22 mouse cellular contexts compared by ENCODE assay signal in genomic region chr5:140526754-140527153, GRCm38 (mm10). TPM values are rescaled to one million over a fixed set of nuclear protein-coding genes. Genes with fewer than 3 reads are reported as not detected.
DNase-seq lines count a peak whose midpoint lies in the region; ATAC-seq lines count a peak whose summit lies in the region.
"Had no signal": no experiment of that assay in that cellular context is flagged by ENCODE, and none has a peak within 500 bp of the region (broad histone marks: within the 10 kb centered on the region; RNA-seq: fewer than 3 reads in every experiment).

No protein-coding gene starts in this region.

- no peaks in the 10 kb centered on the region for H3K4me1 ChIP-seq in forebrain, embryonic 16.5 days (replicated peaks; ENCODE audit: control insufficient read depth, insufficient read depth, low read length)
- peaks cover 4% of the 10 kb centered on the region; the same call in 1 of the 2 replicates for H3K4me1 ChIP-seq in forebrain, embryonic 15.5 days
- no peaks in the 10 kb centered on the region for H3K4me1 ChIP-seq in midbrain, embryonic 11.5 days (ENCODE audit: control insufficient read depth, insufficient read depth, low read length)
- H3K4me1 ChIP-seq in midbrain, embryonic 15.5 days: no peaks in the 10 kb centered on the region
- no peaks in the 10 kb centered on the region for H3K4me1 ChIP-seq in midbrain, embryonic 14.5 days (ENCODE audit: control insufficient read depth, insufficient read depth, low read length)
- no peaks in the 10 kb centered on the region for H3K4me1 ChIP-seq in midbrain, embryonic 16.5 days (ENCODE audit: control insufficient read depth, insufficient read depth, low read length)
- H3K4me1 ChIP-seq: forebrain, embryonic 10.5 days; forebrain, embryonic 12.5 days had no signal

- H3K9ac ChIP-seq in forebrain, embryonic 16.5 days (replicated peaks; ENCODE audit: low read depth, low read length): no peak overlapping the region
- H3K9ac ChIP-seq in forebrain, embryonic 15.5 days (replicated peaks): no peak overlapping the region
- H3K9ac ChIP-seq in midbrain, embryonic 11.5 days (ENCODE audit: low read length): no peak overlapping the region
- no peak overlapping the region for H3K9ac ChIP-seq in midbrain, embryonic 15.5 days
- no peak overlapping the region for H3K9ac ChIP-seq in midbrain, embryonic 14.5 days (replicated peaks; ENCODE audit: low read length)
- no peak overlapping the region for H3K9ac ChIP-seq in midbrain, embryonic 16.5 days (ENCODE audit: low read depth, low read length)
- H3K9ac ChIP-seq: embryonic facial prominence, embryonic 13.5 days; embryonic facial prominence, embryonic 15.5 days; forebrain, embryonic 12.5 days had no signal

- H3K4me3 ChIP-seq in forebrain, embryonic 16.5 days (replicated peaks; ENCODE audit: low read length): no peak overlapping the region
- no peak overlapping the region for H3K4me3 ChIP-seq in forebrain, embryonic 15.5 days
- no peak overlapping the region for H3K4me3 ChIP-seq in midbrain, embryonic 11.5 days (ENCODE audit: low read depth, low read length)
- no peak overlapping the region for H3K4me3 ChIP-seq in midbrain, embryonic 15.5 days
- H3K4me3 ChIP-seq in midbrain, embryonic 14.5 days (replicated peaks; ENCODE audit: low read depth, low read length): no peak overlapping the region
- H3K4me3 ChIP-seq in midbrain, embryonic 16.5 days (ENCODE audit: low read depth, low read length): no peak overlapping the region
- H3K4me3 ChIP-seq: embryonic facial prominence, embryonic 13.5 days; embryonic facial prominence, embryonic 15.5 days; erythroblast, embryonic 14.5 days; forebrain, embryonic 10.5 days; forebrain, embryonic 12.5 days had no signal

- 0 out of 2 replicates have a peak, but pooled peaks have one; percentile 20 for ATAC-seq in forebrain, embryonic 16.5 days
- no peak for ATAC-seq in forebrain, embryonic 15.5 days (replicated peaks)
- ATAC-seq in midbrain, embryonic 11.5 days (ENCODE audit: low FRiP score): no peak
- ATAC-seq in midbrain, embryonic 15.5 days (replicated peaks): no peak
- no peak for ATAC-seq in midbrain, embryonic 14.5 days (ENCODE audit: low FRiP score, low TSS enrichment)
- ATAC-seq in midbrain, embryonic 16.5 days: no peak

- no peaks in the 10 kb centered on the region for H3K9me3 ChIP-seq in forebrain, embryonic 16.5 days (ENCODE audit: control insufficient read depth, low read length)
- H3K9me3 ChIP-seq in forebrain, embryonic 15.5 days: no peaks in the 10 kb centered on the region
- no peaks in the 10 kb centered on the region for H3K9me3 ChIP-seq in midbrain, embryonic 11.5 days (ENCODE audit: control insufficient read depth, low read length)
- no peaks in the 10 kb centered on the region for H3K9me3 ChIP-seq in midbrain, embryonic 15.5 days
- H3K9me3 ChIP-seq in midbrain, embryonic 14.5 days (ENCODE audit: control insufficient read depth, low read length): peaks cover 4% of the 10 kb centered on the region; the same call in 1 of the 2 replicates
- no peaks in the 10 kb centered on the region; the same call in 1 of the 2 replicates for H3K9me3 ChIP-seq in midbrain, embryonic 16.5 days (replicated peaks; ENCODE audit: control insufficient read depth, low read length, poor library complexity, severe bottlenecking)
- H3K9me3 ChIP-seq: embryonic facial prominence, embryonic 15.5 days; forebrain, embryonic 12.5 days had no signal

- 58% methylated on average over 2 of the region's 2 CpGs for WGBS in forebrain, embryonic 16.5 days
- 64% methylated on average over 2 of the region's 2 CpGs for whole genome bisulfite sequencing in forebrain, embryonic 15.5 days
- WGBS in midbrain, embryonic 11.5 days: 88% methylated on average over 2 of the region's 2 CpGs
- 57% methylated on average over 2 of the region's 2 CpGs for WGBS in midbrain, embryonic 15.5 days
- WGBS in midbrain, embryonic 14.5 days: 46% methylated on average over 2 of the region's 2 CpGs
- WGBS in midbrain, embryonic 16.5 days: 48% methylated on average over 2 of the region's 2 CpGs

- H3K27ac ChIP-seq in forebrain, embryonic 16.5 days (ENCODE audit: low read length): no peak overlapping the region
- no peak overlapping the region for H3K27ac ChIP-seq in forebrain, embryonic 15.5 days (replicated peaks)
- no peak overlapping the region for H3K27ac ChIP-seq in midbrain, embryonic 11.5 days (ENCODE audit: low read depth, low read length)
- no peak overlapping the region for H3K27ac ChIP-seq in midbrain, embryonic 15.5 days
- no peak overlapping the region for H3K27ac ChIP-seq in midbrain, embryonic 14.5 days (replicated peaks; ENCODE audit: low read depth, low read length)
- H3K27ac ChIP-seq in midbrain, embryonic 16.5 days (ENCODE audit: low read length): no peak overlapping the region
- H3K27ac ChIP-seq: embryonic facial prominence, embryonic 13.5 days; embryonic facial prominence, embryonic 15.5 days; forebrain, embryonic 10.5 days; forebrain, embryonic 12.5 days had no signal

- no peaks in the 10 kb centered on the region for H3K27me3 ChIP-seq in forebrain, embryonic 16.5 days (replicated peaks; ENCODE audit: control insufficient read depth, insufficient read depth, low read length)
- H3K27me3 ChIP-seq in forebrain, embryonic 15.5 days: no peaks in the 10 kb centered on the region
- no peaks in the 10 kb centered on the region for H3K27me3 ChIP-seq in midbrain, embryonic 11.5 days (ENCODE audit: control insufficient read depth, insufficient read depth, low read length)
- no peaks in the 10 kb centered on the region for H3K27me3 ChIP-seq in midbrain, embryonic 15.5 days (replicated peaks)
- no peaks in the 10 kb centered on the region for H3K27me3 ChIP-seq in midbrain, embryonic 14.5 days (ENCODE audit: control insufficient read depth, insufficient read depth, low read length)
- H3K27me3 ChIP-seq in midbrain, embryonic 16.5 days (ENCODE audit: control insufficient read depth, insufficient read depth, low read depth, low read length): no peaks in the 10 kb centered on the region
- H3K27me3 ChIP-seq: embryonic facial prominence, embryonic 13.5 days; embryonic facial prominence, embryonic 15.5 days; forebrain, embryonic 12.5 days had no signal

- DNase-seq in midbrain, embryonic 11.5 days (ENCODE audit: low spot score, missing footprints): peak; percentile 67
- peak; percentile 51 for DNase-seq in midbrain, embryonic 14.5 days
- DNase-seq: adrenal gland, adult 2 months; adrenal gland, postnatal 10 days; adrenal gland, postnatal 25 days; cerebellum, adult 11 months; cerebellum, adult 18-20 months; cerebellum, adult 8-10 months; cerebellum, adult 9-11 months; cerebellum, postnatal 14 days; cerebellum, postnatal 36 days; embryo, embryonic 11 days had no signal

- H3K36me3 ChIP-seq in forebrain, embryonic 16.5 days (ENCODE audit: control insufficient read depth, insufficient read depth): peaks cover 10% of the 10 kb centered on the region
- H3K36me3 ChIP-seq in forebrain, embryonic 15.5 days: peaks cover 14% of the 10 kb centered on the region
- no peaks in the 10 kb centered on the region; the same call in 1 of the 2 replicates for H3K36me3 ChIP-seq in midbrain, embryonic 11.5 days (ENCODE audit: control insufficient read depth, insufficient read depth, low read length)
- peaks cover 19% of the 10 kb centered on the region for H3K36me3 ChIP-seq in midbrain, embryonic 15.5 days (replicated peaks)
- H3K36me3 ChIP-seq in midbrain, embryonic 14.5 days (ENCODE audit: control insufficient read depth, insufficient read depth, low read length): peaks cover 29% of the 10 kb centered on the region
- peaks cover 18% of the 10 kb centered on the region for H3K36me3 ChIP-seq in midbrain, embryonic 16.5 days (ENCODE audit: control insufficient read depth, insufficient read depth, low read length)

- H3K4me2 ChIP-seq in forebrain, embryonic 16.5 days (ENCODE audit: low read length): no peak overlapping the region
- no peak overlapping the region for H3K4me2 ChIP-seq in forebrain, embryonic 15.5 days (replicated peaks)
- H3K4me2 ChIP-seq in midbrain, embryonic 11.5 days: no peak overlapping the region
- no peak overlapping the region for H3K4me2 ChIP-seq in midbrain, embryonic 15.5 days
- H3K4me2 ChIP-seq in midbrain, embryonic 14.5 days (ENCODE audit: low read length): no peak overlapping the region
- H3K4me2 ChIP-seq in midbrain, embryonic 16.5 days (ENCODE audit: low read length): no peak overlapping the region
- H3K4me2 ChIP-seq: embryonic facial prominence, embryonic 13.5 days; embryonic facial prominence, embryonic 15.5 days; forebrain, embryonic 12.5 days had no signal

RNA-seq across cellular contexts. Expression of gene Chst12, which starts 21.4 kb away (rescaled TPM):
- 15.6 and 17.7 TPM in 2 replicates for polyA plus RNA-seq in forebrain, embryonic 16.5 days (2015; fragmentation: Nextera tagmentation; extraction: Ambion mirVana)
- 19.0 and 19.4 TPM in 2 replicates for polyA plus RNA-seq in forebrain, embryonic 15.5 days (2015; fragmentation: Nextera tagmentation; extraction: Ambion mirVana)
- 7.9 and 9.1 TPM in 2 replicates for polyA plus RNA-seq in midbrain, embryonic 11.5 days (2014; fragmentation: Nextera tagmentation; extraction: Ambion mirVana)
- polyA plus RNA-seq in midbrain, embryonic 15.5 days (2015; fragmentation: Nextera tagmentation; extraction: Ambion mirVana): 24.7 and 25.1 TPM in 2 replicates
- 14.8 and 16.2 TPM in 2 replicates for polyA plus RNA-seq in midbrain, embryonic 14.5 days (2014; fragmentation: Nextera tagmentation; extraction: Ambion mirVana)
- polyA plus RNA-seq in midbrain, embryonic 16.5 days (2015; fragmentation: Nextera tagmentation; extraction: Ambion mirVana): 25.5 and 30.6 TPM in 2 replicates

RNA-seq across cellular contexts. Expression of gene Grifin, which starts 38.1 kb away (rescaled TPM):
- not detected in 2 replicates for polyA plus RNA-seq in forebrain, embryonic 16.5 days (2015; fragmentation: Nextera tagmentation; extraction: Ambion mirVana)
- 0.33 TPM in 1 of 2 replicates, not detected in the other for polyA plus RNA-seq in forebrain, embryonic 15.5 days (2015; fragmentation: Nextera tagmentation; extraction: Ambion mirVana)
- 0.39 TPM in 1 of 2 replicates, not detected in the other for polyA plus RNA-seq in midbrain, embryonic 11.5 days (2014; fragmentation: Nextera tagmentation; extraction: Ambion mirVana)
- polyA plus RNA-seq in midbrain, embryonic 15.5 days (2015; fragmentation: Nextera tagmentation; extraction: Ambion mirVana): 0.41 TPM in 1 of 2 replicates, not detected in the other
- not detected in 2 replicates for polyA plus RNA-seq in midbrain, embryonic 14.5 days (2014; fragmentation: Nextera tagmentation; extraction: Ambion mirVana)
- 0.43 TPM in 1 of 2 replicates, not detected in the other for polyA plus RNA-seq in midbrain, embryonic 16.5 days (2015; fragmentation: Nextera tagmentation; extraction: Ambion mirVana)
- polyA plus RNA-seq: adrenal gland, adult 2 months; C2C12; embryonic facial prominence, embryonic 13.5 days; embryonic facial prominence, embryonic 15.5 days; forebrain, embryonic 10.5 days; forebrain, embryonic 12.5 days had no signal
